Mouse (Mus musculus): Measurements from ENCODE around the gene Syne3.

GRCm38 (mm10) chr12:104902392-104903053, 107.1 kb downstream of the Syne3 start:
- no peak for TF ChIP-seq CHD2 (IDR thresholded peaks at IDR 0.05; ENCODE audit: low read depth, low read length)
- TF ChIP-seq MAFK (IDR thresholded peaks at IDR 0.05; ENCODE audit: insufficient read depth, low read depth, low read length): 0 out of 2 replicates have a peak, but pooled peaks have one; percentile 35
- no peak for TF ChIP-seq HCFC1 (IDR thresholded peaks at IDR 0.05; ENCODE audit: borderline replicate concordance, insufficient read depth, low read length)
- TF ChIP-seq ZC3H11A (IDR thresholded peaks at IDR 0.05; ENCODE audit: borderline replicate concordance, low read depth, low read length): no peak
